Mouse (Mus musculus): ENCODE data around the gene Slc9a8. TPM values are rescaled to one million over a fixed set of nuclear protein-coding genes. Genes with fewer than 3 reads are reported as not detected.

Slc9a8 gene
- polyA plus RNA-seq, 1 experiment: 41.7 TPM

DNA sequence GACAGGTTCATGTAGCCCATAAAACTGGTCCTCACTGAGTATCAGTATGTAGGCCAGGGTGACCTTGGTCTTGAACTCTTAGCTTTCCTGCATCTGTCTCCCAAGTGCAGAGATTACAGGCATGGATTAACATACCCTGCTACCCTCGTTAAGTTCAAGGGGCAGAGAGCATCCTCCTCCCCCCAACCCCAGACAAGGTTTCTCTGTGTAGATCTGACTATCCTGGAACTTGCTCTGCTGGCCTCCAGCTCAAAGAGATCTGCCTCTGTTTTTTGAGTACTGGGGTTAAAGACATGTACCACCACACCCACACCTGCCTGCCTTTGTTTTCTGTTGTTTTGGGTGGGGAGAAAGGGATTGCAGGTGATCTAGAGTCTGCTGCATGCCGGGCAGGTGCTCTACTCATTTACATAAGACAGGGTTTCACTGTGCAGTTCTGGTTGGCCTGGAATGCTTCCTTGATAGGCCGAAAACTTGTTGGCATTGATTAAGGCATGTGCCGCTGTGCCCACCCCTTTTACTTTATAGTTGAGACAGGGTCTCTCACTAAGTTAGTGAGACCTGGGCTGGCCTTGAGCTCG lies 1.6 kb downstream of the Slc9a8 start:
- TF ChIP-seq POLR2A (IDR thresholded peaks at IDR 0.05; ENCODE audit: borderline replicate concordance, extremely low read depth, low read depth, low read length) (no peak), CTCF (IDR thresholded peaks at IDR 0.05; ENCODE audit: insufficient read depth, low read length) (no peak)
- DNase-seq: no peak
- Histone ChIP-seq H3K4me3 (replicated peaks; ENCODE audit: extremely low read depth, low read depth, low read length) (no peak overlapping the region), H3K4me1 (ENCODE audit: control insufficient read depth, insufficient read depth, low read length) (peaks cover 9% of the 10 kb centered on the region)
- 85% methylated on average over 5 of the region's 5 CpGs for WGBS

DNA sequence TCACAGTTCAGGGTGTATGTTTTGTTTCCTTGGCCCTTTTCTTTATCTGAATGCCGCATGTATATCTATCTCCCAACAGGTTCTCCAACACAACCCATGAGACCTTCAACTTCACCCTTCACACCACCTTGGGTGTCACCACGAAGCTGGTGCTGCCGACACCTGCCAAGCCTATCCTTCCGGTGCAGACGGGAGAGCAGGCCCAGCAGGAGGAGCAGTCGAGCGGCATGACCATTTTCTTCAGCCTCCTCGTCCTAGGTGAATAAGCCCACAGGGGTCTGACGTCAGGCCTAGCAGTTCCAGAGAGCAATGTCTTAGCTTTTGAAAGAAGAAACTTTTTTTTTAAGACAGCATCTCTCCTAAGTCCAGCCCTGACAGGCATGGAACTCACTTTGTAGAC lies 2.5 kb downstream of the Slc9a8 start:
- no peak for DNase-seq
- Histone ChIP-seq H3K4me1 (ENCODE audit: control insufficient read depth, insufficient read depth, low read length) (peaks cover 9% of the 10 kb centered on the region), H3K4me3 (replicated peaks; ENCODE audit: extremely low read depth, low read depth, low read length) (no peak overlapping the region)
- WGBS: 77% methylated on average over 9 of the region's 9 CpGs
- TF ChIP-seq POLR2A (IDR thresholded peaks at IDR 0.05; ENCODE audit: borderline replicate concordance, extremely low read depth, low read depth, low read length) (no peak), CTCF (IDR thresholded peaks at IDR 0.05; ENCODE audit: insufficient read depth, low read length) (no peak)

DNA sequence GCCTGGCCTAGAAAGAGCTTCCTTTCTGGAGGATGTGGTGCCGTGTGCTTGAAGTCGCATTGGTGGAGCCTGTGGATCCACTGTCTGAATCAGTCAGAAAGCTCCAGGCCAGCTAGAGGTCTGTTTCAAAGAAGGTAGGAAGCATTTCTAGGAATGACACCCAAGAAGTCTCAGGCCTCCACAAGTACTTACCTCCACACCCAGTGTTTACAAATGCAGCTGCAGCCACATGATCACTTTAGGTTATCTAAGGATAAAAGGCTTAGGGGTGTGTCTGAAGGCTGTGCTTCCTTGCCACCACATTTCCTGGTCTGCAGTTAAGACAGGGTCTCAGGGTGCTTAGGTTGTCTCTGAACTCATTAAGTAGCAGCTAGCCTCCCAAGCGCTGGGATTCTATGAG lies 3.0 kb downstream of the Slc9a8 start:
- TF ChIP-seq POLR2A (IDR thresholded peaks at IDR 0.05; ENCODE audit: borderline replicate concordance, extremely low read depth, low read depth, low read length) (no peak), CTCF (IDR thresholded peaks at IDR 0.05; ENCODE audit: insufficient read depth, low read length) (no peak)
- 85% methylated on average over 3 of the region's 3 CpGs for WGBS
- DNase-seq: no peak
- Histone ChIP-seq H3K4me1 (ENCODE audit: control insufficient read depth, insufficient read depth, low read length) (peaks cover 9% of the 10 kb centered on the region), H3K4me3 (replicated peaks; ENCODE audit: extremely low read depth, low read depth, low read length) (no peak overlapping the region)

DNA sequence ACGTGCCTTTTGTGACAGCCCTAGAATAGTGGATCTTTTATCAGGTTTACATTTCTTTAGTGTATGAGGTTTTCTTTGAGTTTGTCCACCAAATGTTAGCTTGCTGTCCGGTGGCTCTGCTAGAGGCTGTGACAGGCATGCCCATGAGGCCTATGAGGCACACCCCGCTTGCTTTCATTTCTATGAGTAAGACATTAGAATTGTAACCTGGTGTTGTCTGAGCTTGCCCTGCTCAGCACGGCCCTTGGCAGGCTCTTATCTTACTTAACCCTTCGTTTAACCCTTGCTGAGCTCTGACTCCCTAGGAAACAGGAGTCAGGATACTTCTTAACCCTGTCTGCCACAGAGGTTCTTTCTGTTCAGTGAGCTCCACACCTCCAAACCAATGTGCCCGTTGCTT lies 3.9 kb downstream of the Slc9a8 start:
- no peak for DNase-seq
- no peak for TF ChIP-seq CTCF (IDR thresholded peaks at IDR 0.05; ENCODE audit: insufficient read depth, low read length)
- TF ChIP-seq POLR2A (IDR thresholded peaks at IDR 0.05; ENCODE audit: borderline replicate concordance, extremely low read depth, low read depth, low read length): no peak
- H3K4me1 ChIP-seq (ENCODE audit: control insufficient read depth, insufficient read depth, low read length): peaks cover 9% of the 10 kb centered on the region
- H3K4me3 ChIP-seq (replicated peaks; ENCODE audit: extremely low read depth, low read depth, low read length): no peak overlapping the region
- 79% methylated on average over 6 of the region's 6 CpGs for WGBS

- TF ChIP-seq CTCF (IDR thresholded peaks at IDR 0.05; ENCODE audit: insufficient read depth, low read length) (no peak), POLR2A (IDR thresholded peaks at IDR 0.05; ENCODE audit: borderline replicate concordance, extremely low read depth, low read depth, low read length) (no peak)
- DNase-seq: no peak
- Histone ChIP-seq H3K4me1 (ENCODE audit: control insufficient read depth, insufficient read depth, low read length) (no peaks in the 10 kb centered on the region), H3K4me3 (replicated peaks; ENCODE audit: extremely low read depth, low read depth, low read length) (no peak overlapping the region)
- 88% methylated on average over 5 of the region's 5 CpGs for WGBS
Observed at GRCm38 (mm10) chr2:167429596-167429995, 8.1 kb downstream of the Slc9a8 start.

DNA sequence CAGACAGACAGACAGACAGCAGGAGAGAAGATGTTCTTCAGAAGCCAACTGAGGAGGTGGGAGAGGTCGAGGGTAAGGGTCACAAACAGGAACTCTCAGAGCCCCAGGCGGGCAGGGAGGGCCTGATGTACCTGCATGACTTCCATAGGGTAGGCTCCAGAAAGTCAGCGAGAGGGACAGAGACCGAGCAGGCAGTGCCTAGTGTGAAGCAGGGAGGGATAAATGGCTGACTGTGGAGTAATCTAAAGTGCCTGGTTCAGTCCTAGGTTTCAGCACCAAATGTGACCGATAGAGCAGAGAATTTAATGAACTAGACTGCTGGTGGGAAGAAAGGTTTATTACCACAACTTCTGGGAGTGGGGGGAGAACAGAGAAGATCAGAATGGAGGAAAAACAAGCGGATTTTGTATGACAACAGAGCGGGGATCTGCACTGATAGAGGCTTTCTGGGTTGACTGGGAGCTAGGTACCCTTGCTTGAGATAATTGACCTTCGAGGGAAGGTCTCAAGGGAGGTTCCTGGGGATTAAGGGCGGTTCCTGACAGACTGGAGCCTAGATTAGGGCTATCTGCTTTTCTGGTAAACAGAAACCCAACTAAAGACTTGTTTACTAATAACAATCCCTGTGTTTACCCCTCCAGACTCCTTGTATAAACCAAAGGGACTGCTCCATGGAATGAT lies 9.4 kb downstream of the Slc9a8 start:
- 73% methylated on average over 9 of the region's 9 CpGs for WGBS
- H3K4me1 ChIP-seq (ENCODE audit: control insufficient read depth, insufficient read depth, low read length): no peaks in the 10 kb centered on the region
- TF ChIP-seq POLR2A (IDR thresholded peaks at IDR 0.05; ENCODE audit: borderline replicate concordance, extremely low read depth, low read depth, low read length) (no peak), CTCF (IDR thresholded peaks at IDR 0.05; ENCODE audit: insufficient read depth, low read length) (no peak)
- H3K4me3 ChIP-seq (replicated peaks; ENCODE audit: extremely low read depth, low read depth, low read length): no peak overlapping the region
- DNase-seq: no peak

GRCm38 (mm10) chr2:167431418-167431776 lies 9.9 kb downstream of the Slc9a8 start:
- no peak for TF ChIP-seq CTCF (IDR thresholded peaks at IDR 0.05; ENCODE audit: insufficient read depth, low read length)
- no peak for TF ChIP-seq POLR2A (IDR thresholded peaks at IDR 0.05; ENCODE audit: borderline replicate concordance, extremely low read depth, low read depth, low read length)
- no peak overlapping the region for H3K4me3 ChIP-seq (replicated peaks; ENCODE audit: extremely low read depth, low read depth, low read length)
- DNase-seq: no peak
- no peaks in the 10 kb centered on the region for H3K4me1 ChIP-seq (ENCODE audit: control insufficient read depth, insufficient read depth, low read length)
- WGBS: 64% methylated on average over 7 of the region's 7 CpGs

- 94% methylated on average over 6 of the region's 6 CpGs for WGBS
- no peaks in the 10 kb centered on the region; the same call in 1 of the 2 replicates for H3K4me1 ChIP-seq (ENCODE audit: control insufficient read depth, insufficient read depth, low read length)
- TF ChIP-seq POLR2A (IDR thresholded peaks at IDR 0.05; ENCODE audit: borderline replicate concordance, extremely low read depth, low read depth, low read length) (no peak), CTCF (IDR thresholded peaks at IDR 0.05; ENCODE audit: insufficient read depth, low read length) (no peak)
- no peak for DNase-seq
- H3K4me3 ChIP-seq (replicated peaks; ENCODE audit: extremely low read depth, low read depth, low read length): no peak overlapping the region
Observed at GRCm38 (mm10) chr2:167434570-167434969, 13.1 kb downstream of the Slc9a8 start.

GRCm38 (mm10) chr2:167435631-167436030 lies 14.1 kb downstream of the Slc9a8 start:
- DNase-seq: no peak
- Histone ChIP-seq H3K4me1 (ENCODE audit: control insufficient read depth, insufficient read depth, low read length) (no peaks in the 10 kb centered on the region; the same call in 1 of the 2 replicates), H3K4me3 (replicated peaks; ENCODE audit: extremely low read depth, low read depth, low read length) (no peak overlapping the region)
- 97% methylated on average over 2 of the region's 2 CpGs for WGBS
- no peak for TF ChIP-seq CTCF (IDR thresholded peaks at IDR 0.05; ENCODE audit: insufficient read depth, low read length)
- TF ChIP-seq POLR2A (IDR thresholded peaks at IDR 0.05; ENCODE audit: borderline replicate concordance, extremely low read depth, low read depth, low read length): no peak

- no peak for DNase-seq
- 85% methylated on average over 5 of the region's 5 CpGs for WGBS
- no peak overlapping the region for H3K4me3 ChIP-seq (replicated peaks; ENCODE audit: extremely low read depth, low read depth, low read length)
- TF ChIP-seq POLR2A (IDR thresholded peaks at IDR 0.05; ENCODE audit: borderline replicate concordance, extremely low read depth, low read depth, low read length): no peak
- H3K4me1 ChIP-seq (ENCODE audit: control insufficient read depth, insufficient read depth, low read length): no peaks in the 10 kb centered on the region; the same call in 1 of the 2 replicates
Observed at GRCm38 (mm10) chr2:167436371-167436770, 14.9 kb downstream of the Slc9a8 start.

All from lung, adult 2 months (tissue).